Mouse (Mus musculus): ENCODE data around the gene Chst14.

GRCm38 (mm10) chr2:118976282-118976929, 50.1 kb downstream of the Chst14 start:
- TF ChIP-seq POLR2A (IDR thresholded peaks at IDR 0.05; ENCODE audit: extremely low read depth, insufficient read depth, low read length) (0 out of 2 replicates have a peak, but pooled peaks have one; percentile 22), CTCF (IDR thresholded peaks at IDR 0.05; ENCODE audit: extremely low read depth, insufficient read depth, low read length) (peak; percentile 37; the same call in 1 of the 2 replicates)
